Mouse (Mus musculus) limb, embryonic 14.5 days (tissue): ENCODE measurements around the gene Sec22c. TPM values are rescaled to one million over a fixed set of nuclear protein-coding genes. Genes with fewer than 3 reads are reported as not detected.

Experiments used
- ATAC-seq: fragments of 200-750 bp; cut with Nextera tagmentation; 2 replicates; pipeline ENCODE4 v1.8.0; 2017; ENCODE audit warnings: low read depth, moderate number of reproducible peaks, moderate TSS enrichment; ENCODE audit not compliant: low FRiP score
- DNase-seq: peaks from one replicate; pipeline ENCODE4 v3.0.0-alpha.2; 2015; ENCODE audit warnings: low spot score
- H3K27ac ChIP-seq: fragments of 300-500 bp; sonication (generic); replicated peaks from 2 replicates; pipeline ENCODE4 v1.5.1; 2014; ENCODE audit warnings: low read depth, mild to moderate bottlenecking, low read length, moderate library complexity, mixed read lengths
- H3K27me3 ChIP-seq: fragments of 300-500 bp; sonication (generic); 2 replicates; pipeline ENCODE4 v1.6.1; 2014; ENCODE audit warnings: low read length, mixed read lengths; ENCODE audit not compliant: control insufficient read depth, insufficient read depth
- H3K36me3 ChIP-seq: fragments of 300-500 bp; sonication (generic); 2 replicates; pipeline ENCODE4 v1.6.1; 2014; ENCODE audit warnings: mild to moderate bottlenecking, low read length, moderate library complexity, mixed read lengths; ENCODE audit not compliant: control insufficient read depth, insufficient read depth
- H3K4me1 ChIP-seq: fragments of 300-500 bp; sonication (generic); 2 replicates; pipeline ENCODE4 v1.6.1; 2014; ENCODE audit warnings: antibody characterized with exemption, low read length, mixed read lengths; ENCODE audit not compliant: control insufficient read depth, insufficient read depth
- H3K4me2 ChIP-seq: fragments of 300-500 bp; sonication (generic); replicated peaks from 2 replicates; pipeline ENCODE4 v1.6.1; 2014; ENCODE audit warnings: low read depth, mild to moderate bottlenecking, low read length, moderate library complexity; ENCODE audit not compliant: severe bottlenecking
- H3K4me3 ChIP-seq: fragments of 300-500 bp; sonication (generic); replicated peaks from 2 replicates; pipeline ENCODE4 v1.5.1; 2014; ENCODE audit warnings: low read length
- H3K9ac ChIP-seq: fragments of 300-500 bp; sonication (generic); 2 replicates; pipeline ENCODE4 v1.6.1; 2014; ENCODE audit warnings: mild to moderate bottlenecking, low read depth, low read length, moderate library complexity; ENCODE audit not compliant: severe bottlenecking
- H3K9me3 ChIP-seq: fragments of 300-500 bp; sonication (generic); 2 replicates; pipeline ENCODE4 v1.6.1; 2016; ENCODE audit warnings: low read length; ENCODE audit not compliant: control insufficient read depth
- POLR2A ChIP-seq: fragments of 200-500 bp; IDR thresholded peaks from 2 replicates; pipeline ENCODE4 v1.8.0; 2012; ENCODE audit warnings: inconsistent platforms, mild to moderate bottlenecking, moderate library complexity, borderline replicate concordance; ENCODE audit not compliant: insufficient read depth, insufficient read length; ENCODE audit errors: extremely low read depth
- WGBS: fragments of 180-500 bp; shearing (Covaris S2); extraction: QIAGEN DNeasy Blood & Tissue Kit; methylation state at CpG from one replicate; pipeline ENCODE4 v1.1.7; 2014; 5-methylcytosine and 5-hydroxymethylcytosine counted together
- polyA plus RNA-seq, 2 experiments: library from polyadenylated mRNA; depleted of rRNA in 1 of 2; stranded (reverse) in 1 of 2; unstranded in 1 of 2; fragments of >200 nt; fragmentation: Nextera tagmentation in 1 of 2; extraction: Ambion mirVana in 1 of 2; gene quantifications; 2 replicates each; pipeline versions ENCODE4 v1.2.1 to v1.2.3; 2012 to 2014

Gene Sec22c
- polyA plus RNA-seq, 2 experiments, result 10.8 to 11.4 TPM

- H3K9ac ChIP-seq, result no peak overlapping the region
- no peak for ATAC-seq
- 0 out of 2 replicates have a peak, but pooled peaks cover under 1% of the 10 kb centered on the region for H3K36me3 ChIP-seq
- no peak overlapping the region for H3K27ac ChIP-seq
- no peak for TF ChIP-seq POLR2A
- no peaks in the 10 kb centered on the region for H3K9me3 ChIP-seq
- 78% methylated on average over 8 of the region's 8 CpGs for WGBS
- no peaks in the 10 kb centered on the region for H3K4me1 ChIP-seq
- DNase-seq, result no peak
- H3K4me2 ChIP-seq, result no peak overlapping the region
- no peak overlapping the region for H3K4me3 ChIP-seq
- H3K27me3 ChIP-seq, result no peaks in the 10 kb centered on the region
Observed at GRCm38 (mm10) chr9:121677476-121677875, 27.8 kb downstream of the Sec22c start.

DNA sequence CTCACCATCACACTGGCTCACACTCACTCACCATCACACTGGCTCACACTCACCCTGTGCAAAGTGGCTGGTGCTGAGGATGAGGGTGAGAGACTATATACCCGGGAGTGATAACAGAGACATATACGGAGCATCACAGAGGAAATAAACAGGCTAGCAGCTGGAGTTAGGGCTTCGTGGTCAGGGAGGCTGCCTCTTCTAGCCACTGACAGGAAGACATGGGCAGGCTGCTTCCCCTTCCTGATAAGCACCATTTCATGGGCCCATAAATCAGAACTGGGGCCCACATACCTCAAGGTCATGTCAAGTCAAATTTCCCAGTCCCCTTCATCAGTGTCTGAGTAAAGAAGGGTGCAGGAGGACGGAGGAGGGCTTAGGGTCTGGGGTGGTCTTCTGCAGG is 28.2 kb downstream of the Sec22c start:
- 64% methylated on average over 4 of the region's 4 CpGs for WGBS
- Histone ChIP-seq H3K9me3 (no peaks in the 10 kb centered on the region), H3K4me3 (no peak overlapping the region), H3K36me3 (no peaks in the 10 kb centered on the region), H3K27ac (no peak overlapping the region), H3K4me1 (no peaks in the 10 kb centered on the region), H3K27me3 (no peaks in the 10 kb centered on the region), H3K4me2 (no peak overlapping the region), H3K9ac (no peak overlapping the region)
- no peak for TF ChIP-seq POLR2A
- ATAC-seq, result no peak
- no peak for DNase-seq

GRCm38 (mm10) chr9:121675556-121675955 is 29.7 kb downstream of the Sec22c start:
- ATAC-seq (no peak), DNase-seq (no peak)
- Histone ChIP-seq H3K9me3 (no peaks in the 10 kb centered on the region), H3K4me2 (no peak overlapping the region), H3K27me3 (no peaks in the 10 kb centered on the region), H3K36me3 (no peaks in the 10 kb centered on the region), H3K27ac (no peak overlapping the region), H3K4me1 (no peaks in the 10 kb centered on the region), H3K4me3 (no peak overlapping the region), H3K9ac (no peak overlapping the region)
- no peak for TF ChIP-seq POLR2A
- WGBS, result 82% methylated on average over 2 of the region's 2 CpGs

- H3K27me3 ChIP-seq, result no peaks in the 10 kb centered on the region
- H3K9ac ChIP-seq, result no peak overlapping the region
- ATAC-seq, result no peak
- no peak overlapping the region for H3K4me3 ChIP-seq
- 88% methylated on average over 9 of the region's 9 CpGs for WGBS
- TF ChIP-seq POLR2A, result no peak
- no peak overlapping the region for H3K27ac ChIP-seq
- DNase-seq, result no peak
- no peaks in the 10 kb centered on the region for H3K4me1 ChIP-seq
- H3K4me2 ChIP-seq, result no peak overlapping the region
- no peaks in the 10 kb centered on the region for H3K36me3 ChIP-seq
- H3K9me3 ChIP-seq, result no peaks in the 10 kb centered on the region
Observed at GRCm38 (mm10) chr9:121675011-121675410, 30.3 kb downstream of the Sec22c start.

DNA sequence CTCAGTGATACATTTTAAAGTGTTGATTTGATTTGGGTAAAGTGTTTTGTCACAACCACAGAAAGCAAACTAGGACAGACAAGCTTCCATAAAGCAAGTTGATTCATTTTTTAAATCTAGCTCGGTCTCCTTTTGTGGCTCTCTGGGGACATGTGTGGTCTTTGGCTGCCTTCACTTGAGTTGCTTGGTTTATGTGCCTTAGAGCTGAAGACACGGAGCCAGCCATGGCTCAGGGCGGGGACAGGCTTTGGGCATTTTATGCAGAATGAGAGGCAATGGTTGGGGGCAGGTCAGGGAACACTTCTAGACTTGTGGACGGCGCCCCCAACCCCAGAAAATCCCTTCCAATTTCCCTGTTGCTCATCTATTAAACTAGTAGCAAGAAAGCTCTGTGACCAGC is 31.6 kb downstream of the Sec22c start:
- 66% methylated on average over 5 of the region's 5 CpGs for WGBS
- H3K4me1 ChIP-seq, result no peaks in the 10 kb centered on the region
- no peak overlapping the region for H3K4me2 ChIP-seq
- no peak for TF ChIP-seq POLR2A
- H3K9me3 ChIP-seq, result no peaks in the 10 kb centered on the region
- no peak overlapping the region for H3K4me3 ChIP-seq
- ATAC-seq (no peak), DNase-seq (no peak)
- no peaks in the 10 kb centered on the region for H3K36me3 ChIP-seq
- no peak overlapping the region for H3K9ac ChIP-seq
- H3K27ac ChIP-seq, result no peak overlapping the region
- no peaks in the 10 kb centered on the region; the same call in 1 of the 2 replicates for H3K27me3 ChIP-seq

- H3K36me3 ChIP-seq, result no peaks in the 10 kb centered on the region
- H3K9me3 ChIP-seq, result no peaks in the 10 kb centered on the region
- no peak for DNase-seq
- no peak overlapping the region for H3K27ac ChIP-seq
- no peak overlapping the region for H3K4me3 ChIP-seq
- no peak overlapping the region for H3K9ac ChIP-seq
- H3K4me1 ChIP-seq, result no peaks in the 10 kb centered on the region
- ATAC-seq, result no peak
- TF ChIP-seq POLR2A, result no peak
- no peak overlapping the region for H3K4me2 ChIP-seq
- no peaks in the 10 kb centered on the region; the same call in 1 of the 2 replicates for H3K27me3 ChIP-seq
- WGBS, result 48% methylated on average over 5 of the region's 5 CpGs
Observed at GRCm38 (mm10) chr9:121672311-121672710, 33.0 kb downstream of the Sec22c start.
